Mouse (Mus musculus) CH12.LX (cell line): Measurements from ENCODE around the gene Slc5a4b.

Experiments
- CHD1 ChIP-seq: IDR thresholded peaks from 2 replicates; pipeline ENCODE4 v1.6.1; 2012; ENCODE audit warnings: low read depth, low read length, improper control_type of control experiment, inconsistent platforms
- EP300 ChIP-seq: IDR thresholded peaks from 2 replicates; pipeline ENCODE4 v1.6.1; 2011; ENCODE audit warnings: low read length, improper control_type of control experiment
- POLR2A ChIP-seq: IDR thresholded peaks from 2 replicates; pipeline ENCODE4 v1.6.1; 2011; ENCODE audit warnings: low read depth, mild to moderate bottlenecking, improper control_type of control experiment, low read length

DNA sequence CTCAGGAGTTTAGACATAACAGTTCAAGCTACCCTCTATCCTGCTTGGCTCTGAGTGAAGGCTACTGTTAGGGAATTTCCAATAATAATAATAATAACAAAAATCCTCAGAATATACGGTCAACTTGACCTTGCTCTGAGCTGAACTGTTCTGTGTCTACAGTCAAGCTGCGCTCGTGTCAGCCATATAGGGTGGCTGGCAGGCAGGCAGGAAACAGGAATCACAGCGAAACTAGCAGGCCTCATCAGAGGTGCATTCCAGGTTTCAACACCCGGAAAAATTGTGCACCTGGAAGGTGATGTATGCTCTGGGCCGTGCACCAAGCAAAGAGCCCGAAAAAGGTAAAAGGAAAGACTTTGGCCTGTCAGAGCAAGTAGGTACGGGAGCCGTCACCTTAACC lies 82.4 kb downstream of the Slc5a4b start:
- TF ChIP-seq POLR2A (no peak), EP300 (no peak; the same call in 1 of the 2 replicates), CHD1 (no peak)
